Mouse (Mus musculus): ENCODE measurements around the gene Csnk1d. TPM values are rescaled to one million over a fixed set of nuclear protein-coding genes. Genes with fewer than 3 reads are reported as not detected.

The Csnk1d gene
- 33.4 and 36.8 TPM in 2 replicates for polyA plus RNA-seq (2015; fragmentation: Nextera tagmentation; extraction: Ambion mirVana)

DNA sequence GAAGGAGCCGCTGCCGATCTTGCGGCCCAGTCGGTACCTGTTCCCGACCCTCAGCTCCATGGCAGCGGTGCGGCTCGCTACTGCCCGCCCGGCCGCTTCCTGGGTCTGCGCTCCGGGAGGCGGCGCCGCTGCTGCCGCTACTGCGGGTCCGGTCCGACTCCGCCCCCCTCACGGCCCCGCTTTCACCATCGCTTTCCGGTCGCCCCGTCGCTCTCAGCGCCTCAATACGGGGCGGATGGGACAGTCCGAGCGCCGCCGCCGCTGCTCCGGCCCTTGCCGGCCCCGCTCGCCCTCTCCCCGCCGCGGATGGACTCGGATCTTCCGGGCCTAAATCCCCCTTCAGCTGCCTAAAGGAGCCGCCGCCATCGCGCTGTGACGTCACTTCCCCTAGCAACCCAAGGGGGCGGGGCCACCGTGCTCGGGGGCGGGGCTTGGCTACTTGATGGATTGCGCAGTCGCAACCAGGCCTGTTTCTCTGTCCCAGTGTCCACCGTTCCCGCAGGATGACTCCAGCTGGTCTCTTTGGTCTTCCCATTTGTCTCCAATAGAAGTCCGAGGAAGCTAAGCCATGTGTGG, at the start of gene Csnk1d:
Csnk1d (minus strand) TSS at position 380 of the 576 bp plus-strand sequence.
- peak within 1 kb of the TSS; percentile 100 for H3K9ac ChIP-seq (ENCODE audit: low read depth, low read length)
- no peaks in the 10 kb centered on the region for H3K9me3 ChIP-seq (replicated peaks; ENCODE audit: control insufficient read depth, low read length)
- peak within 1 kb of the TSS; percentile 94 for H3K27ac ChIP-seq (ENCODE audit: low read length)
- H3K36me3 ChIP-seq (ENCODE audit: control insufficient read depth, insufficient read depth) = peaks cover 2% of the 10 kb centered on the region
- under 1% methylated on average over 49 of the region's 59 CpGs for WGBS (ENCODE audit: insufficient replicate concordance)
- ATAC-seq (ENCODE audit: low read depth) = peak; percentile 79
- peak within 1 kb of the TSS; percentile 97 for H3K4me3 ChIP-seq (ENCODE audit: low read depth, low read length)
- H3K4me2 ChIP-seq (ENCODE audit: low read depth, low read length) = peak within 1 kb of the TSS; percentile 81
- no peaks in the 10 kb centered on the region for H3K27me3 ChIP-seq (ENCODE audit: control insufficient read depth, insufficient read depth, low read depth, low read length)
- H3K4me1 ChIP-seq (ENCODE audit: control insufficient read depth, low read depth, low read length) = peaks cover 49% of the 10 kb centered on the region

GRCm38 (mm10) chr11:121039302-121039701, 48.2 kb upstream of the Csnk1d start, which contains the start of gene Cd7:
Gene Cd7, minus strand, starts transcription at chr11:121039418.
- H3K36me3 ChIP-seq (ENCODE audit: control insufficient read depth, insufficient read depth) = no peaks in the 10 kb centered on the region
- no peak within 1 kb of the TSS for H3K4me2 ChIP-seq (ENCODE audit: low read depth, low read length)
- WGBS (ENCODE audit: insufficient replicate concordance) = 43% methylated on average over 5 of the region's 5 CpGs
- no peak for ATAC-seq (ENCODE audit: low read depth)
- no peaks in the 10 kb centered on the region for H3K9me3 ChIP-seq (replicated peaks; ENCODE audit: control insufficient read depth, low read length)
- H3K4me1 ChIP-seq (ENCODE audit: control insufficient read depth, low read depth, low read length) = no peaks in the 10 kb centered on the region
- no peak within 1 kb of the TSS for H3K4me3 ChIP-seq (ENCODE audit: low read depth, low read length)
- H3K9ac ChIP-seq (ENCODE audit: low read depth, low read length) = no peak within 1 kb of the TSS
- H3K27me3 ChIP-seq (ENCODE audit: control insufficient read depth, insufficient read depth, low read depth, low read length) = no peaks in the 10 kb centered on the region
- no peak within 1 kb of the TSS for H3K27ac ChIP-seq (ENCODE audit: low read length)

- Histone ChIP-seq H3K9me3 (replicated peaks; ENCODE audit: control insufficient read depth, low read length) (no peaks in the 10 kb centered on the region), H3K27ac (ENCODE audit: low read length) (no peak overlapping the region), H3K36me3 (ENCODE audit: control insufficient read depth, insufficient read depth) (no peaks in the 10 kb centered on the region), H3K27me3 (ENCODE audit: control insufficient read depth, insufficient read depth, low read depth, low read length) (no peaks in the 10 kb centered on the region), H3K4me3 (ENCODE audit: low read depth, low read length) (no peak overlapping the region), H3K4me1 (ENCODE audit: control insufficient read depth, low read depth, low read length) (no peaks in the 10 kb centered on the region), H3K9ac (ENCODE audit: low read depth, low read length) (no peak overlapping the region), H3K4me2 (ENCODE audit: low read depth, low read length) (no peak overlapping the region)
- no peak for ATAC-seq (ENCODE audit: low read depth)
- WGBS (ENCODE audit: insufficient replicate concordance) = 69% methylated on average over 11 of the region's 11 CpGs
Measured at GRCm38 (mm10) chr11:121038366-121039240, 47.5 kb upstream of the Csnk1d start.

- Histone ChIP-seq H3K9ac (ENCODE audit: low read depth, low read length) (no peak overlapping the region), H3K9me3 (replicated peaks; ENCODE audit: control insufficient read depth, low read length) (no peaks in the 10 kb centered on the region), H3K4me1 (ENCODE audit: control insufficient read depth, low read depth, low read length) (no peaks in the 10 kb centered on the region), H3K36me3 (ENCODE audit: control insufficient read depth, insufficient read depth) (no peaks in the 10 kb centered on the region), H3K27me3 (ENCODE audit: control insufficient read depth, insufficient read depth, low read depth, low read length) (no peaks in the 10 kb centered on the region), H3K4me2 (ENCODE audit: low read depth, low read length) (no peak overlapping the region), H3K4me3 (ENCODE audit: low read depth, low read length) (no peak overlapping the region), H3K27ac (ENCODE audit: low read length) (no peak overlapping the region)
- 43% methylated on average over 5 of the region's 5 CpGs for WGBS (ENCODE audit: insufficient replicate concordance)
- no peak for ATAC-seq (ENCODE audit: low read depth)
Measured at GRCm38 (mm10) chr11:121033118-121033517, 42.0 kb upstream of the Csnk1d start.

GRCm38 (mm10) chr11:121027259-121027658, 36.1 kb upstream of the Csnk1d start:
- Histone ChIP-seq H3K36me3 (ENCODE audit: control insufficient read depth, insufficient read depth) (no peaks in the 10 kb centered on the region), H3K4me2 (ENCODE audit: low read depth, low read length) (no peak overlapping the region), H3K27ac (ENCODE audit: low read length) (no peak overlapping the region), H3K4me1 (ENCODE audit: control insufficient read depth, low read depth, low read length) (no peaks in the 10 kb centered on the region), H3K4me3 (ENCODE audit: low read depth, low read length) (no peak overlapping the region), H3K27me3 (ENCODE audit: control insufficient read depth, insufficient read depth, low read depth, low read length) (no peaks in the 10 kb centered on the region), H3K9me3 (replicated peaks; ENCODE audit: control insufficient read depth, low read length) (no peaks in the 10 kb centered on the region), H3K9ac (ENCODE audit: low read depth, low read length) (no peak overlapping the region)
- ATAC-seq (ENCODE audit: low read depth) = peak; percentile 16; the same call in 1 of the 2 replicates
- 21% methylated on average over 7 of the region's 7 CpGs for WGBS (ENCODE audit: insufficient replicate concordance)

- H3K9me3 ChIP-seq (replicated peaks; ENCODE audit: control insufficient read depth, low read length) = no peaks in the 10 kb centered on the region
- no peak overlapping the region for H3K9ac ChIP-seq (ENCODE audit: low read depth, low read length)
- H3K36me3 ChIP-seq (ENCODE audit: control insufficient read depth, insufficient read depth) = no peaks in the 10 kb centered on the region
- H3K27ac ChIP-seq (ENCODE audit: low read length) = no peak overlapping the region
- H3K4me2 ChIP-seq (ENCODE audit: low read depth, low read length) = no peak overlapping the region
- ATAC-seq (ENCODE audit: low read depth) = no peak
- no peaks in the 10 kb centered on the region for H3K27me3 ChIP-seq (ENCODE audit: control insufficient read depth, insufficient read depth, low read depth, low read length)
- WGBS (ENCODE audit: insufficient replicate concordance) = 12% methylated on average over 6 of the region's 6 CpGs
- no peaks in the 10 kb centered on the region for H3K4me1 ChIP-seq (ENCODE audit: control insufficient read depth, low read depth, low read length)
- H3K4me3 ChIP-seq (ENCODE audit: low read depth, low read length) = no peak overlapping the region
Measured at GRCm38 (mm10) chr11:121024163-121024562, 33.0 kb upstream of the Csnk1d start.

GRCm38 (mm10) chr11:121019501-121019900, 28.4 kb upstream of the Csnk1d start:
- Histone ChIP-seq H3K27me3 (ENCODE audit: control insufficient read depth, insufficient read depth, low read depth, low read length) (no peaks in the 10 kb centered on the region), H3K4me3 (ENCODE audit: low read depth, low read length) (no peak overlapping the region), H3K27ac (ENCODE audit: low read length) (no peak overlapping the region), H3K9ac (ENCODE audit: low read depth, low read length) (no peak overlapping the region), H3K36me3 (ENCODE audit: control insufficient read depth, insufficient read depth) (no peaks in the 10 kb centered on the region), H3K4me1 (ENCODE audit: control insufficient read depth, low read depth, low read length) (no peaks in the 10 kb centered on the region), H3K9me3 (replicated peaks; ENCODE audit: control insufficient read depth, low read length) (no peaks in the 10 kb centered on the region), H3K4me2 (ENCODE audit: low read depth, low read length) (no peak overlapping the region)
- ATAC-seq (ENCODE audit: low read depth) = no peak
- 67% methylated on average over 5 of the region's 5 CpGs for WGBS (ENCODE audit: insufficient replicate concordance)

DNA sequence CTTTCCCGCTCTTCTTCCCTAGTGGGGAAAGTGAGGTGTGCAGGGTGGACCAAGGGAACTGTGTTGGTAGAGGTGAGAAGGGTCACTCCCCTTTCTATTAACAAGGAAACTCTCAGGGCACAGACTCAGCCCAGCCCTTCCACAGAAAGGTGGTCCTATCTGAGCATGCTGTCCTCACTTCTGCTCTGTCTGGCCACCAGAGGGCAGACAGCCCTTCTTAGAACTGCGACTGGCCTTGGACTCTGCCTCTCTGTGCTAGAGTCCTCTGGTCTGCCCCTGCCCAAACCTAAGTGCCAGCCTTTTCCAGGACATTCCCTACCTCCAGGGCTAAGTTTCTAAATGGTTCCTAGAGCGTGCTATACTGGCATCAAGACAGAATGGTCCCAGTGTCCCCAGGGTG, 26.6 kb upstream of the Csnk1d start:
- peak; percentile 53; the same call in 1 of the 2 replicates for ATAC-seq (ENCODE audit: low read depth)
- 39% methylated on average over 3 of the region's 3 CpGs for WGBS (ENCODE audit: insufficient replicate concordance)
- no peak overlapping the region for H3K27ac ChIP-seq (ENCODE audit: low read length)
- no peaks in the 10 kb centered on the region for H3K36me3 ChIP-seq (ENCODE audit: control insufficient read depth, insufficient read depth)
- no peak overlapping the region for H3K4me2 ChIP-seq (ENCODE audit: low read depth, low read length)
- no peaks in the 10 kb centered on the region for H3K4me1 ChIP-seq (ENCODE audit: control insufficient read depth, low read depth, low read length)
- H3K9ac ChIP-seq (ENCODE audit: low read depth, low read length) = no peak overlapping the region
- no peak overlapping the region for H3K4me3 ChIP-seq (ENCODE audit: low read depth, low read length)
- H3K9me3 ChIP-seq (replicated peaks; ENCODE audit: control insufficient read depth, low read length) = no peaks in the 10 kb centered on the region
- H3K27me3 ChIP-seq (ENCODE audit: control insufficient read depth, insufficient read depth, low read depth, low read length) = no peaks in the 10 kb centered on the region; the same call in 1 of the 2 replicates

- H3K4me3 ChIP-seq (ENCODE audit: low read depth, low read length) = no peak overlapping the region
- no peaks in the 10 kb centered on the region for H3K9me3 ChIP-seq (replicated peaks; ENCODE audit: control insufficient read depth, low read length)
- no peaks in the 10 kb centered on the region for H3K36me3 ChIP-seq (ENCODE audit: control insufficient read depth, insufficient read depth)
- no peak overlapping the region for H3K9ac ChIP-seq (ENCODE audit: low read depth, low read length)
- no peaks in the 10 kb centered on the region; the same call in 1 of the 2 replicates for H3K4me1 ChIP-seq (ENCODE audit: control insufficient read depth, low read depth, low read length)
- H3K4me2 ChIP-seq (ENCODE audit: low read depth, low read length) = no peak overlapping the region
- H3K27me3 ChIP-seq (ENCODE audit: control insufficient read depth, insufficient read depth, low read depth, low read length) = no peaks in the 10 kb centered on the region; the same call in 1 of the 2 replicates
- no peak overlapping the region for H3K27ac ChIP-seq (ENCODE audit: low read length)
- 47% methylated on average over 6 of the region's 6 CpGs for WGBS (ENCODE audit: insufficient replicate concordance)
- ATAC-seq (ENCODE audit: low read depth) = no peak
Measured at GRCm38 (mm10) chr11:121015472-121015871, 24.3 kb upstream of the Csnk1d start.
